10 mouse cellular contexts compared by ENCODE assay signal in the genomic region with DNA sequence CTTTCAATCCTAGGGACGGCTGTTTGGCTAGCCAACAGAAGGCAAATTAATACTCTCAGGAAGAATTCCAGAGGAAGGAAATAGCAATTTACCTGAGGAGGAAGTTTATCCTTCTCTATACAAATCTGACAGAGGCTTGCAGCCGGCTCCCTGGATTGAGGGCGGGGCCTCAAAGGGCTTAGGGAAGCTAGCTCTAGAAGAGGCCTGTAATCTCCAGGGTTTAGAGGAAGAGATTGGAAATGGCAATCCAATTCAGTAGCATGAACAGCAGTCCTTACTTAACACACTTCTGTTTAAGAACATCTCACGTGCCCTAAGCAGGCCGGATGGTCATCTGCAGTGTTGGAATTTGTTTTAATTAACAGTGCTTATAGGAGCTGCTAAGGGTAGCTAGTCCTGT.
DNase-seq lines count a peak whose midpoint lies in the region; ATAC-seq and TF ChIP-seq lines count a peak whose summit lies in the region.
"Had no signal": no experiment of that assay in that cellular context is flagged by ENCODE, and none has a peak within 500 bp of the region (broad histone marks: within the 10 kb centered on the region; RNA-seq: fewer than 3 reads in every experiment).

No protein-coding gene starts in this region.

- TF ChIP-seq POLR2A in embryonic fibroblast, embryonic 13.5 days (IDR thresholded peaks at IDR 0.05; ENCODE audit: low read depth, low read length) = no peak

- no peak for TF ChIP-seq CTCF in layer of hippocampus, adult 2 months (conservative IDR thresholded peaks at IDR 0.05)
- TF ChIP-seq CTCF in embryonic fibroblast, embryonic 13.5 days (IDR thresholded peaks at IDR 0.05; ENCODE audit: borderline replicate concordance, insufficient read depth, low read length) = no peak

- peak in 1 of 2 experiments; percentile 13 for DNase-seq in layer of hippocampus, adult 2 months (ENCODE audit: low spot score in 2 of 2)
- no peak for DNase-seq in layer of hippocampus, postnatal 36 days
- no peak for DNase-seq in spleen, adult 12 weeks (ENCODE audit: low spot score)
- DNase-seq in gastrocnemius, postnatal 14 days = no peak
- no peak for DNase-seq in left cerebral cortex, postnatal 10 days (ENCODE audit: extremely low spot score in 1 of 2, low spot score in 2 of 2)
- DNase-seq: spleen, adult 18-20 months had no signal

- peak overlapping the region; percentile 88 for H3K4me2 ChIP-seq in intestine, embryonic 16.5 days (ENCODE audit: low read depth, low read length)
- peak overlapping the region; percentile 93 for H3K4me2 ChIP-seq in neural tube, embryonic 14.5 days (ENCODE audit: low read depth, low read length)

- H3K9ac ChIP-seq in intestine, embryonic 16.5 days (ENCODE audit: low read depth, low read length) = peak overlapping the region; percentile 49; the same call in 1 of the 2 replicates
- H3K9ac ChIP-seq in neural tube, embryonic 14.5 days (replicated peaks; ENCODE audit: low read depth, low read length) = 0 out of 2 replicates have a peak overlapping the region, but pooled peaks have one; percentile 62

- intact Hi-C loops in gastrocnemius, postnatal 14 days (cut with DNase I; ENCODE audit: low total_unique reads) = no loop called here
- intact Hi-C loops in left cerebral cortex, postnatal 10 days (cut with DNase I) = no loop called here

- no peaks in the 10 kb centered on the region for H3K9me3 ChIP-seq in intestine, embryonic 16.5 days (ENCODE audit: control insufficient read depth, low read length)
- H3K9me3 ChIP-seq in neural tube, embryonic 14.5 days (ENCODE audit: control insufficient read depth, low read length) = no peaks in the 10 kb centered on the region

- ATAC-seq in intestine, embryonic 16.5 days = no peak
- no peak for ATAC-seq in neural tube, embryonic 14.5 days (ENCODE audit: low read depth)

- peak overlapping the region; percentile 53 for H3K4me3 ChIP-seq in layer of hippocampus, adult 2 months
- peak overlapping the region; percentile 38 for H3K4me3 ChIP-seq in embryonic fibroblast, embryonic 13.5 days (ENCODE audit: insufficient read depth, low read length)
- H3K4me3 ChIP-seq in intestine, embryonic 16.5 days (ENCODE audit: low read length) = peak overlapping the region; percentile 49
- peak overlapping the region; percentile 47 for H3K4me3 ChIP-seq in neural tube, embryonic 14.5 days (ENCODE audit: low read depth, low read length)

- H3K27ac ChIP-seq in layer of hippocampus, adult 2 months = peak overlapping the region; percentile 92
- peak overlapping the region; percentile 66 for H3K27ac ChIP-seq in embryonic fibroblast, embryonic 13.5 days (ENCODE audit: insufficient read depth, low read length)
- H3K27ac ChIP-seq in intestine, embryonic 16.5 days (ENCODE audit: low read length) = no peak overlapping the region
- H3K27ac ChIP-seq in neural tube, embryonic 14.5 days (ENCODE audit: low read depth, low read length) = no peak overlapping the region

- peaks cover 3% of the 10 kb centered on the region; the same call in 1 of the 2 replicates for H3K27me3 ChIP-seq in intestine, embryonic 16.5 days (replicated peaks; ENCODE audit: control insufficient read depth, insufficient read depth, low read length)
- H3K27me3 ChIP-seq in neural tube, embryonic 14.5 days (ENCODE audit: control insufficient read depth, insufficient read depth, low read length) = no peaks in the 10 kb centered on the region

- no peaks in the 10 kb centered on the region for H3K36me3 ChIP-seq in intestine, embryonic 16.5 days (ENCODE audit: control insufficient read depth, insufficient read depth, low read length)
- H3K36me3 ChIP-seq in neural tube, embryonic 14.5 days (ENCODE audit: control insufficient read depth, insufficient read depth, low read length) = no peaks in the 10 kb centered on the region
- H3K36me3 ChIP-seq: G1E had no signal

- H3K4me1 ChIP-seq in embryonic fibroblast, embryonic 13.5 days (ENCODE audit: control insufficient read depth, insufficient read depth, low read length) = 0 out of 2 replicates have a peak, but pooled peaks cover 2% of the 10 kb centered on the region
- H3K4me1 ChIP-seq in intestine, embryonic 16.5 days (ENCODE audit: control insufficient read depth, insufficient read depth, low read length) = peaks cover 20% of the 10 kb centered on the region
- H3K4me1 ChIP-seq in neural tube, embryonic 14.5 days (ENCODE audit: control insufficient read depth, insufficient read depth, low read length) = peaks cover 16% of the 10 kb centered on the region

- WGBS in intestine, embryonic 16.5 days = 31% methylated on average over 5 of the region's 5 CpGs
- 26% methylated on average over 5 of the region's 5 CpGs for WGBS in neural tube, embryonic 14.5 days

Comparison
In these comparisons a context has a peak if more than half of its experiments do, and no peak if none do; other contexts are left out.
1. H3K27ac ChIP-seq: peak in layer of hippocampus, adult 2 months (single experiment) and embryonic fibroblast, embryonic 13.5 days (single experiment); none in intestine, embryonic 16.5 days (single experiment) and neural tube, embryonic 14.5 days (single experiment).
2. Peak in every context shown above with its lines, with median percentiles within 50 percentile points of each other: H3K4me3 ChIP-seq.